Mouse (Mus musculus) neutrophil, adult 5-6 weeks (primary cell): ENCODE data around the gene Zfp526. TPM values are rescaled to one million over a fixed set of nuclear protein-coding genes. Genes with fewer than 3 reads are reported as not detected.

ENCODE experiments used
- ATAC-seq: fragments of 151-379, 151-347 bp; 2 replicates; pipeline ENCODE4 v1.8.0; 2017; ENCODE audit warnings: mild to moderate bottlenecking, moderate TSS enrichment; ENCODE audit not compliant: insufficient number of reproducible peaks, poor library complexity, low FRiP score, severe bottlenecking; ENCODE audit errors: extremely low read depth
- total RNA-seq: library from RNA; stranded (forward); fragments of 200-1000 nt; gene quantifications from 2 replicates; pipeline ENCODE4 v1.2.3, GENCODE M21; 2017

Gene Zfp526
- 9.6 and 10.0 TPM in 2 replicates for total RNA-seq

DNA sequence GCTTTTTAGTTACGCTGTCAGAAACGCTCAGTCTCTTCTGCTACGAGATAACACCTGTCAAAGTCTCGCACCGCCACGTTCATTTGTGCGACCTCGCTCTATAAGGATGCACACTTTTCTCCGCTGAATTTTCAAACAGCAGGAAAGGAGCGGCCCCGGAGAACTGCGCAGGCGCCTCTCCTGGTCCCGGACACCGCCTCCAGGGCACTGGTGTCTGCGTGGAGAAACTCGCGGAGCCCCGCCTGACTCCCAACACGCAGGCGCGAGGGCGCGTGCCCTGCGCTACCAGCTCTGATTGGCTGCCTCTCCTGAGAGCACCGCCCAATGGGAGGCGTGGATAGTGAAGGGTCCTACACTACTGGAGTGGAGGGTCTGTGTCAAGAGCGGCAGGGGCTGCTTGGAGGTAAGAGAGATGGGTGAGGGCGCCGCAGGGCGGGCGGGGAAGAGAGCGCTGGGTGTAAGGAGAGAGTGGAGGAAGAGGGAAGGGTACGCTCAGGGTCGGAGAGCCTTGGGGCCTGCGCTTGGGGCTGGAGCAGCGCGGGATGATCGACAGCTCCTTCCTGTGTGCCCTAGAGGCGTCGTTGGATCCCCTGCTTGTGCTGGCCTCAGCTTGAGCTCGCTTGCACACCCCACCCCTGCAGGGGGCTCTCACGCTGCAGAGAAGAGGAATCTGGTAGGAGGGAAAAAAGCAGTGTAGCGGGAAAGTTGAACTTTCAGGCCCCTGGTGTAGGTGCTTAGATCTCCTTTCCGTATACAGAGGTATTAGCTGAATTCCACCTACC is at the start of gene Zfp526:
Zfp526 (plus strand) TSS at position 324 of the 782 bp plus-strand sequence.
- peak; percentile 55 for ATAC-seq

DNA sequence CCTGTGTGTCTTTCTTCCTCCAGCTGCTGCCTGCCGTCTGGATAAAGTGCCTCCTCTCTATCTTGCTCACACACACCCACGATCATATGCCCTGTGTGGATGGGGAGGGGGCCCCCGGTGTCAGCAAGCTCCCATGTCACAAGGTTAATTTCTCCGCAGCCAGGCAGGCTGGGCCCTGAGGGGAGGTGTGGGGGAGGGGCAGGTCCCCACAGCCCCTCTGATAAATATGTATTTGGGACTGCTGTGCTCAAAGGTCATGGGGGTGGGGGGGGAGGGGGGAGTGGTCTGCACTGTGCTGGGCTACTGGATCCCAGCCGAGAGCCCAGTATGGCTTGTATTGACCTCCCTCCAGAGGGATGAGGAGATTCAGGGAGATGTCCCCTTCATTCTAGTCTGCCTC is 48.6 kb upstream of the Zfp526 start:
- no peak for ATAC-seq

DNA sequence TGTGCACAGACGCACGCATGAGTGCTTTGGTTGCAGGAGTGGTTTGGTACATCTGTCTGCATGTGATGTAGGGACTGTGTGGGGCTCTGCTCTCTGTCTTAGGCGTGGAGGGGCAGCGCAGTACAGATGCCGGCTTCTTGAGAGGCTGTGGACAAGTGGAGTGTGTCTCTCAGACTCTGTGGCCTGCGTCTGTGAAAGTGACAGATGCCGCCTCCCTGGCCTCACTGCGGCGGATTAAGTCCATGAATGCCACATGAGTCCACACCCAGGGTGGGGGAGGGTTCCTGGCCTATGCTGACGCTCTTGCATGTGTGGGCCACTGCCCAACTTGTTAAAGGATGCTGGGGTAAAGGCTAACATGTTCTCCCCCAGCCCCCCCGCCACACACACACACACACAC is 46.9 kb upstream of the Zfp526 start:
- no peak for ATAC-seq

DNA sequence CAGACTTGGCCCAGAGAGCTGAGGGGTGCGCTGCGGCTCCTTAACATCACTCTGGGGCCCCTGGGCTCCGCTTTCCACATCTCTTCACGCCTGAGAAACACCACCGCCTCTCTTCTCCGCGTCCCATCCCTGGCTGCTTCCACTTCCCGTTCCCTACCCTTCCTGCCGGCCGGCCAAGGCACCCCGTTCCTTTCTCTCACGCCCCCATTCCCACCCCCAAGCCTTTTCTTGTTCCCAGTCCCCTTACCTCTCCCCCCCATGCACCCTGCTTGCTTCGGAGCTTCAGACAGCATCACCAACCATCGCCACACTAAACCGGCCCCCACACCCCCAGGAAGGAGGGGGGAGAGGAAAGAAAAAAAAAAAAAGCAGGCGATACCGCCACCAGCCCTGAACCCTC is 42.9 kb upstream of the Zfp526 start:
- no peak for ATAC-seq

DNA sequence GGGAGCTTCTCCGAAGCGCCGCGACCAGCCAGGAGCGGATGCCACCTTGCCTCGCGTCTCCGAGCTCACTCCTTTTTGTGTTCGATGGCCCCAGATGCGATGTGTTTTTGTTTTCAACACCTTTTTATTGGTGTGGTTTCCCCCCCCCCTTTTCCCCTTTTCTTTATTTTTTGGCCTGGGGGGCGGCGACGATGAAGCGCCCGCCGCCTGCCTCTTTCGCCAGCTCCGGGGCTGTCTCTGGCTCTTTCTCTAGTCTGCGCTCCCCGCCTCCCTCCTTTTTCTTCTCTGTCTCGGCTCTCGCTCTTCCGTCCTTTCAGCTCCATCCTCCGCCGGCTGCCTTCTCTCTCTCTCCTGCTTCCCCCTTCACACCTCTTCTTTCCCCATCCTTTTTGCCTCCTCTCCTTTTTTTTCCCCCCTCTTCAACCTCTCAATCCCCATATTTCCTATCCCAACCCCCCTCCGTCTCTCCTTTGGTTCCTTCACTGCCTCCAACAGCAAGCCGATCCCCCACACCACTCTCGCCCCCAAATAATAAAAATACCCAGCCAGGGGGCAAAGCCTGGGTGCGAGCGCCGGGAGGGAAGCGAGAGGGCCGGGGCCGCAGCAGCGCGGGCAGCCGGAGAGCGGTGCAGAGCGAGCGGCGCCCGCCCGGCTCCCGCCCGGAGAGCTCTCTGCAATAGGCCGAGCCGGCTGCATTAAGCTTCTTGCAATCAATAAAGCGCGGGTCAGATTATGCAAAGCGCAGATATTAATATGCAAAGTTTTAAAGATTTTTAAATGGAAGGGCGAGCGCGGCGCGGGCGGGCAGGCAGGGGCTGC is 42.2 kb upstream of the Zfp526 start:
- no peak for ATAC-seq

- no peak for ATAC-seq
Measured at GRCm38 (mm10) chr7:25179606-25180161, 41.5 kb upstream of the Zfp526 start, which contains the start of gene Pou2f2. Pou2f2 (minus strand) TSS chr7:25179726.

- ATAC-seq = no peak
Measured at GRCm38 (mm10) chr7:25180512-25180911, 40.7 kb upstream of the Zfp526 start.

DNA sequence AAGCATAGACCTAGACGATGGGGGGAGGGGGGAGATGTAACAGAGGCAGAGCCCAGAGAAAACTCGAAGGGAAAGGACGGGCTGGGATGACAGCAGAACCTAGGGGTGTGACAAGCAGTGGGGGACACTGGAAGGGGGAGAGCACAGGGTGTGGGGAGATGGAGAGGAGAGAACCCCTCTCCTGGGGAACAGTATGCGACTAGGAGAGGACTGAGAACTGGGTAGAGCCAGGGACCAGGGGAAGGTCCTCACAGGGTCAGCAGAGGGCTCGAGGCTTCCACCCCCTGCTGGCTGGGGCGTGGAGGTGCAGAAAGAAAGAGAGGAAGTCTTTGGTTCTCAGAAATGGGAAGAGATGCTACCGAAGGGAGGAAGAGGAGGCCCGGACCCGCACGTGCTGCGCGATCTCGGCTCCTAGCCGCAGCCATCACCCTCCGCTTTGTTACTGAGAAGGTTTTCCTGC is 39.9 kb upstream of the Zfp526 start:
- peak; percentile 83 for ATAC-seq

GRCm38 (mm10) chr7:25181814-25182213 is 39.4 kb upstream of the Zfp526 start:
- ATAC-seq = peak; percentile 31; the same call in 1 of the 2 replicates

DNA sequence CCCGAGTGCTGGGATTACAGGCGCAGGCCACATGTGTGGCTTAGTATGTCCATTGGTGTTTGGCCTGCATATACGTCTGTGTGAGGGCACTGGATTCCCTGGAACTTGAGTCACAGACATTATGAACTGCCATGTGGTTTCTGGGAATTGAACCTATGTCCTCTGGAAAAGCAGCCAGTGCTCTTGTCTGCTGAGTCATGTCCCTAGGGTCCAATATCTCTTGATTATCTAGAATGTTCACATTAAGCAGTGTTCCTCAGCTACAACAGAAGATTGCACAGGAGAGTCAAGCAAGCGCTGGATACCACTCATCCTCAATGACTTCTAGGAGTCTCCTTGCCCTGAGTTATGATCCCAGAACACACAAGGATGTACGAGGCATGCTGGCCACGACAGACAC is 37.1 kb upstream of the Zfp526 start:
- no peak for ATAC-seq

GRCm38 (mm10) chr7:25187662-25188650 is 33.3 kb upstream of the Zfp526 start:
- peak; percentile 96 for ATAC-seq

- ATAC-seq = no peak
Measured at GRCm38 (mm10) chr7:25190806-25191205, 30.4 kb upstream of the Zfp526 start.

DNA sequence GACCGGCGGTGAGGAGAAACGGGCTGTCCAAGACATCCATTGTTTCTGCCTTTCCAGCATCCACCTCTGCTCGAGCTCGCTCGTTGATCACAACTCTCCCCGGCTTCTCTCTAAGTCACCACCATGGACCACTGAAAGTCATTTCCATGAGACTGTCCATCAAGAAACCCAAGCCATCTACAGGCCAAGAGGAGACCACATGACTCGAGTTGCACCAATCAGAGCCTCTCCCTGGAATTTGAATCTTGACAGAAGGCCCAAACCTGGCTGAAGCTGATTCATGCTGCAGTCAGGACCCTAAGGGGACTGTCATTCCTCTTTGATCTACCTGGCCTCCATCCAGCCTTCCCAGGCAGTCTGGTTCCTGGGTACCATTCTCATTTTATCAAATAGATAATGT is 29.1 kb upstream of the Zfp526 start:
- no peak for ATAC-seq

- no peak for ATAC-seq
Measured at GRCm38 (mm10) chr7:25195148-25195547, 26.1 kb upstream of the Zfp526 start.

DNA sequence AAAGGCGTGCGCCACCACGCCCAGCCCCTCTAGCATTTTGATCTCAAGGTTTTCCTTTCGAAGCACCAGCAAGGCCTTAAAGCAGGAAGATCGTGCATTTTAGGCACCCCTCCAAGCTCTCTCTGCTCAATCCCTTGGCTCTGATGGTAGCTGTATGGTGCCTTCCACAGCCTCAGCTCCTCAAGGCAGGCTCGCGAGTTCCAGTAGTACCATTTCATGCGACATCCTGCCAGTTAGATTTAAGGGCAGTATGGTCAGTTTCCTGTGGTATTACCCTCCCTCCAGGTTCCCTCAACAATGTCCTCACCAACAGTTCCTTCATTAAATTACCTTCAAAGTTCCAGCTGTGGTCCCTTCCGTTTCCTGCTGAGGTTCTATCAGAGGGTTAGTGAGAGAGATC is 25.1 kb upstream of the Zfp526 start:
- no peak for ATAC-seq

DNA sequence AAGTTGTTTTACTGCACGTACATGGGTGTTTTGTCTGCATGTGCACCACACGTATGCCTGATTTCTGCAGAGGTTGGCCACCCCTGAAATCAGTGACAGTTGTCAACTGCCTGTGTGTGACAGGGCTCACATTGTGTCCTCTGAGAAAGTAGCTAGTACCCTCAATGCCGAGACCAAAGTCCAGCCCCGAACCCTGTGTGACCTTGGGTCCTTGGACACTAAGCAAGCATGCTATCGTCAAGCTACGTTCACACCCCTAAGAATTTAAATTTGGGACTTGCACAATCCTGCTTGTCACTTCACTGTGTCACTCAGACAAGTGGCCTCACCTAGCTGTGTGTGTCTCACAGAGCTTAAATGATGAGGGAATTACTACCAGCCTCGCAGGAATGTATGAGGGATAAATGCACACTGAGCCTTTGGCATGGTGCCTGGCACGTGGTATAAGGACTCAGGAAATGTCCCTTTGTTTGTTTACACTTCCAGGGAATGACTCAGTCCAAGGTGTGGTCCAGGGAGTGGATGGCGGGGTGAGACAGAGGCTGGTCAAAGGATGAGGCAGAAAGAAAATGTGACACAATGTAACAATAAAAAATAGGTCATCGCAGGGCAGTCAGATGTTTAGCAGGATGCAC is 23.7 kb upstream of the Zfp526 start:
- no peak for ATAC-seq

DNA sequence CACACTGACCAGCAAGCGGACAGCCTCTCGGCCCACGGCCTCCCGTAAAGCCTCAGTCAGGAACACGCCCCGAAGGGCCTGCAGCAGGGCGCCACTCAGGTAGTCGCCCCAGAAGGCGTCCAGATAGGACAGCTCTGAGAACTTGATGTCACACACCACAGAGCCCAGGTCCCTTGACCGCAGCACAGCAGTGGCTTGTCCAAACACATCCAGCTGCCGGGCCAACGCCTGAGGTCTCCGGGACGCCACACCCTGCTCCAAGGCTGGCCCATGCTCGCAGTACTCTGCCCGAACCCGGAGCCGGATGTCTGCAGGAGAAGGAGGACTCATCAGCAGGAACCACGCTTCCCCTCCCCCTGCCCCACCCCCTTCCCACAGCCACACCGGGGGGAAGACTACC is 17.6 kb upstream of the Zfp526 start:
- no peak for ATAC-seq
